Mouse (Mus musculus) heart, adult 2 months (tissue): ENCODE results near the gene Sptb. TPM values are rescaled to one million over a fixed set of nuclear protein-coding genes. Genes with fewer than 3 reads are reported as not detected.

ENCODE experiments used
- DNase-seq, 2 experiments: peaks; one replicate each; pipeline ENCODE4 v3.0.0; 2021
- H3K27ac ChIP-seq: fragments of 200-600 bp; 2 replicates; pipeline ENCODE4 v1.8.1; 2022
- H3K27me3 ChIP-seq: fragments of 200-500 bp; 2 replicates; pipeline ENCODE4 v1.6.1; 2012; ENCODE audit warnings: mild to moderate bottlenecking, low read length, inconsistent platforms, mixed read lengths; ENCODE audit not compliant: control insufficient read depth, insufficient read depth
- H3K36me3 ChIP-seq: fragments of 200-500 bp; 2 replicates; pipeline ENCODE4 v1.6.1; 2012; ENCODE audit warnings: low read length, inconsistent platforms; ENCODE audit not compliant: control insufficient read depth, insufficient read depth
- H3K4me1 ChIP-seq: fragments of 200-500 bp; 2 replicates; pipeline ENCODE4 v1.6.1; 2011; ENCODE audit warnings: low read length; ENCODE audit not compliant: control insufficient read depth, insufficient read depth
- H3K4me3 ChIP-seq: fragments of 200-600 bp; 2 replicates; pipeline ENCODE4 v1.8.1; 2022
- H3K79me2 ChIP-seq: fragments of 200-500 bp; replicated peaks from 2 replicates; pipeline ENCODE4 v1.6.1; 2012; ENCODE audit warnings: mild to moderate bottlenecking, inconsistent platforms, low read length, moderate library complexity, mixed read lengths; ENCODE audit not compliant: control insufficient read depth, insufficient read depth
- H3K9ac ChIP-seq: fragments of 200-500 bp; 2 replicates; pipeline ENCODE4 v1.6.1; 2012; ENCODE audit warnings: low read depth, mild to moderate bottlenecking, control low read depth, inconsistent platforms, low read length, mixed read lengths
- CTCF ChIP-seq: fragments of 200-600 bp; IDR thresholded peaks from 2 replicates; pipeline ENCODE4 v1.8.1; 2022; ENCODE audit warnings: antibody characterized with exemption, mild to moderate bottlenecking, moderate library complexity
- EP300 ChIP-seq: fragments of 200-500 bp; IDR thresholded peaks from 2 replicates; pipeline ENCODE4 v1.6.1; 2011; ENCODE audit warnings: low read depth, low read length, control low read depth; ENCODE audit not compliant: insufficient read depth
- POLR2A ChIP-seq: fragments of 200-500 bp; IDR thresholded peaks from 2 replicates; pipeline ENCODE4 v1.6.1; 2011; ENCODE audit warnings: mild to moderate bottlenecking, low read depth, low read length, control low read depth; ENCODE audit not compliant: insufficient read depth
- WGBS: fragments of 180-500 bp; shearing (Covaris S2); methylation state at CpG from one replicate; pipeline ENCODE4 v1.1.7; 2018; 5-methylcytosine and 5-hydroxymethylcytosine counted together
- intact Hi-C: fragments of 180-260 bp; cut with DNase I; formaldehyde crosslinking; loops from one replicate; pipeline ENCODE4 v1.15.1; 2025
- polyA plus RNA-seq: library from polyadenylated mRNA; depleted of rRNA; stranded (reverse); fragments of >200 nt; gene quantifications from 2 replicates; pipeline ENCODE4 v1.2.3, GENCODE M21; 2012
- total RNA-seq, 2 experiments: library from RNA; stranded (reverse); gene quantifications; 2 replicates each; pipeline ENCODE4 v1.2.3; 2021

Sptb gene
- total and polyA plus RNA-seq, 3 experiments = 27.0 to 96.7 (median 81.2) TPM

GRCm38 (mm10) chr12:76534641-76535283 lies 175.6 kb downstream of the Sptb start:
- intact Hi-C loops = loop anchor here (2.0 to 5.0 kb wide), 3 partner anchors 20 to 132 kb away; partner anchors contain the start of gene Hspa2
- Histone ChIP-seq H3K36me3 (no peaks in the 10 kb centered on the region), H3K4me1 (peaks cover 10% of the 10 kb centered on the region), H3K9ac (peak overlapping the region; percentile 86), H3K27me3 (no peaks in the 10 kb centered on the region), H3K27ac (peak overlapping the region; percentile 95), H3K79me2 (0 out of 2 replicates have a peak, but pooled peaks cover 1% of the 10 kb centered on the region), H3K4me3 (peak overlapping the region; percentile 55)
- TF ChIP-seq CTCF = no peak
- TF ChIP-seq POLR2A = no peak
- TF ChIP-seq EP300 = no peak
- 35% methylated on average over 9 of the region's 9 CpGs for WGBS
- peak; percentile 42 to 55 for DNase-seq

GRCm38 (mm10) chr12:76534233-76534632 lies 176.1 kb downstream of the Sptb start:
- Histone ChIP-seq H3K36me3 (no peaks in the 10 kb centered on the region), H3K9ac (peak overlapping the region; percentile 86), H3K79me2 (0 out of 2 replicates have a peak, but pooled peaks cover 1% of the 10 kb centered on the region), H3K4me1 (peaks cover 10% of the 10 kb centered on the region), H3K27ac (peak overlapping the region; percentile 95), H3K4me3 (peak overlapping the region; percentile 55), H3K27me3 (no peaks in the 10 kb centered on the region)
- intact Hi-C loops = loop anchor here (2.0 to 5.0 kb wide), 3 partner anchors 19 to 132 kb away; partner anchors contain the start of gene Hspa2
- TF ChIP-seq POLR2A (no peak), CTCF (no peak), EP300 (no peak)
- 9% methylated on average over 11 of the region's 11 CpGs for WGBS
- no peak for DNase-seq

DNA sequence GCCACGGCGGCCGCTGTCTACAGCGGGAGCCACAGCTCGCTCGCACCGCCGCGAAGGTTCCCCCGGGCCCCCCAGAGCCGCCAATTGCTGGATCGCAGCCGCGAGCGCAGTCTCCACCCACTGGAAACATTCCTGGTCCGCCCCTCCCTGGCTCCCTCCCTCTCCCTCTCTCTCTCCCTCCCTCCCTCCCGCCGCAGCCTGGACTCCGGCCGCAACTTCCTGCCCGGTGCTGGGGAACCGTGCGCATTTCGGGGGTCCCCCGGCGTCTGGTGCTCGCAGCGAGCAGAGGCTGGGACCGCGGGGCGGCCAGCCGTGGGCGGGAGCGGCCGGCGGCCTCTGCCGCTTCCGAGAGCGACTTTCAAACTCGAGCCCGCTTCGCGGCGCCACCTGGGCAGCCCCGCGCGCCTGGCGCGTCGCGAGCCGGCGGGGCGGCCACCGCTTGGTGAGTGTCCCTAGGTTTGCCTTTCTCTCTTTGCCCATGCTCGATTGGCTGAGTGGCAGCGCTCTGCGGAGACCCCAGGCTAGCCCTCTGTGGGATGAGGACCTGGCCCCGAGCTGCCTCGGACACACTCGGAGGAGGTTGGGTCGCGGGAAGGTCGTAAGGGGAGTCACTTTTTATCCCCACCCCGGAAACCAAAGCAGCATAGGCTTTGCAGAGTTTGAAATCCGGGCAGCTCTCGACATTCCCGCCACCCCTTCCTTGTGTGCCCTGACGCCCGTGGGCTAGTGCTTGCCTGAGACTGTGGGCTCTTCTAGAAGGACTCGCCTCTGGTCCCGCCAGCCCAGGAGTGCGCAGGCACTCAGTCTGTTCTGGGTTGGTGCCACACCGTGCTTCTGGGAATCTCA lies 176.7 kb downstream of the Sptb start:
- peaks cover 10% of the 10 kb centered on the region for H3K4me1 ChIP-seq
- intact Hi-C loops = loop anchor here (2.0 to 5.0 kb wide), 3 partner anchors 19 to 131 kb away; partner anchors contain the start of gene Hspa2
- H3K79me2 ChIP-seq = no peaks in the 10 kb centered on the region
- H3K9ac ChIP-seq = peak overlapping the region; percentile 86
- no peaks in the 10 kb centered on the region for H3K36me3 ChIP-seq
- under 1% methylated on average over 72 of the region's 74 CpGs for WGBS
- peak overlapping the region; percentile 55 for H3K4me3 ChIP-seq
- peak; percentile 88 to 91 for DNase-seq
- TF ChIP-seq EP300 = no peak
- TF ChIP-seq POLR2A = peak; percentile 24
- no peaks in the 10 kb centered on the region for H3K27me3 ChIP-seq
- H3K27ac ChIP-seq = peak overlapping the region; percentile 95

- Histone ChIP-seq H3K4me1 (peaks cover 8% of the 10 kb centered on the region), H3K27ac (peak overlapping the region; percentile 95), H3K36me3 (no peaks in the 10 kb centered on the region), H3K79me2 (no peaks in the 10 kb centered on the region), H3K4me3 (peak overlapping the region; percentile 55), H3K9ac (peak overlapping the region; percentile 86), H3K27me3 (no peaks in the 10 kb centered on the region)
- WGBS = under 1% methylated on average over 31 of the region's 31 CpGs
- DNase-seq = no peak
- no peak for TF ChIP-seq CTCF
- no peak for TF ChIP-seq EP300
- TF ChIP-seq POLR2A = no peak
- intact Hi-C loops = loop anchor here (5.0 kb wide), 2 partner anchors 36 to 131 kb away; partner anchors contain the start of gene Hspa2
Observed at GRCm38 (mm10) chr12:76532926-76533376, 177.4 kb downstream of the Sptb start.

DNA sequence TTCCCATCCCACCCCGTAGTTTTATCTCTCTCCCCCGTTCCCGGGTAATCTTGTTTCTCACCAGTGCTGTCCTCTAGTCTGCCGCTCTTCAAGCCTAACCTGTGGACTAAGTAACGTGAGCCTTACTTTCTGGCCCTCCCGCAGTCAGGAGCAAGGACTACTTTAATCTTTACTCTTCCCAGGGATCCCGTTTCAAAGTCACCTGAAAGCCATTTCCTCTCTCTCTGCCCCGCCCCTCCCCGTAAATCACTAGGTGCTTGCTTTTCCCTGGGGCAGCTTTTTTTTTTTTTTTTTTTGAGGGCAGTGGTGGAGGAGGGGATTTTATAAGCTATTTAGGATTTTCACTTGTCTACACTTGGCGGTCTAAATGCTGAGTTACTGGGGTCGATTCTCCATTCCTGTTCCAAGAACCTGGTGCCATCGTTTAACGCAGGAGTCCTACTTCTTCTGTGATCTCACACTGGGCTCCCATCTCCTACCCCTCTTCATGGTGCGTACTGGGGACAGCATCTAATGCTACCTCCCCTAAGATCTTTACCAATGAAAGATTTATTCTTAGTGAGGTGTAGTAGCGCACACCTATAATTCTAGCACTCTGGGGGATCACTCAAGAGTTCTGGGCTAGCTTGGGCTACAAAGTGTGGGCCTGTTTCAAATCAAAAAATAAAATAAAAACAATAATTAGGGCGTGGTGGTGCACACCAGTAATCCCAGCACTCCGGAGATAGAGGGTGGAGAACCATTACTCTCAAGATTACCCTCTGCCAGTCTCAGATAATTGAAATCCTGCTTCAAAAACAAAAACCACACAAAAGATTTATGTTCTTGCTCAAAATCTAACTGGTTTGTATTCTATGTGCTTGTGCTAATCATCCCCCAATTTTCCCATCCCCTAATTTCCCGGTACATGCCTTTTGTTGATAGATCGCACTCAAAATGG lies 178.1 kb downstream of the Sptb start:
- no peak for TF ChIP-seq EP300
- TF ChIP-seq CTCF = no peak
- no peak for TF ChIP-seq POLR2A
- no peaks in the 10 kb centered on the region for H3K79me2 ChIP-seq
- H3K4me3 ChIP-seq = peak overlapping the region; percentile 55
- H3K9ac ChIP-seq = peak overlapping the region; percentile 86
- H3K27me3 ChIP-seq = no peaks in the 10 kb centered on the region
- 48% methylated on average over 19 of the region's 19 CpGs for WGBS
- no peak for DNase-seq
- peaks cover 8% of the 10 kb centered on the region for H3K4me1 ChIP-seq
- intact Hi-C loops = loop anchor here (5.0 kb wide), 2 partner anchors 35 to 130 kb away; partner anchors contain the start of gene Hspa2
- peak overlapping the region; percentile 95 for H3K27ac ChIP-seq
- no peaks in the 10 kb centered on the region for H3K36me3 ChIP-seq
